ENCODE assay signal across 29 mouse cellular contexts in the genomic region with DNA sequence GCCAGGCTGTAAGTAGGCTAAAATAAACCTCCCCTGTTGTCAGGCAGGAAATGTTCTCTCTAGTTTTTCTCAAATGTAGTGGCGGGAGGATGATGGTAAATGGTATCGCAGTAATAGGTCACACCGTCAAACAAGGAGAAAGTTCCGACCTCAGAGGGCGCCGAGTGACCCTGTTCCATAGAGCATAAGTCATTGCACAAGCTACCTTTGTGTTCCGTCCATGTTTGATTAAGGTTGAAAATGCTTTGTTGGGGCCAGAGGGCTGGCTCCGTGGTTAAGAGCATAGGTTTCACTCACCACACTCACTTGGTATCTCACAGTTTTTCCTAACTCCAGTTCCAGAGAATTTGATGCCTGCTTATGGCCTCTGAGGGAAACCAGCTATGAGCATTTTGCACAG.
"Had no signal": no experiment of that assay in that cellular context is flagged by ENCODE, and none has a peak within 500 bp of the region (broad histone marks: within the 10 kb centered on the region; RNA-seq: fewer than 3 reads in every experiment).

No protein-coding gene starts in this region.

- H3K9ac ChIP-seq: embryonic facial prominence, embryonic 12.5 days; embryonic facial prominence, embryonic 13.5 days; embryonic facial prominence, embryonic 15.5 days; forebrain, embryonic 12.5 days; forebrain, embryonic 13.5 days; forebrain, embryonic 15.5 days; forebrain, postnatal 0 days had no signal

- H3K27ac ChIP-seq: embryonic facial prominence, embryonic 10.5 days; embryonic facial prominence, embryonic 12.5 days; embryonic facial prominence, embryonic 13.5 days; embryonic facial prominence, embryonic 15.5 days; forebrain, embryonic 10.5 days; forebrain, embryonic 12.5 days; forebrain, embryonic 13.5 days; forebrain, embryonic 15.5 days; gastrocnemius, adult 2 months; heart, adult 2 months had no signal

- H3K9me3 ChIP-seq: embryonic facial prominence, embryonic 10.5 days; embryonic facial prominence, embryonic 12.5 days; embryonic facial prominence, embryonic 13.5 days; embryonic facial prominence, embryonic 15.5 days; forebrain, embryonic 10.5 days; forebrain, embryonic 12.5 days; forebrain, embryonic 13.5 days; forebrain, embryonic 15.5 days had no signal

- DNase-seq: cerebellum, adult 2 months; cerebellum, adult 8-10 months; cerebellum, adult 9-10 months; cerebellum, adult 9-11 months; cerebellum, postnatal 10 days; cerebellum, postnatal 14 days; cerebellum, postnatal 25 days; cerebellum, postnatal 36 days; embryo, embryonic 11 days; forebrain, postnatal 0 days; gastrocnemius, adult 2 months; gastrocnemius, postnatal 10 days; gastrocnemius, postnatal 14 days; gastrocnemius, postnatal 25 days; gastrocnemius, postnatal 36 days; heart, adult 11 months; heart, adult 18-20 months; heart, adult 2 months had no signal

- H3K4me3 ChIP-seq: embryonic facial prominence, embryonic 10.5 days; embryonic facial prominence, embryonic 12.5 days; embryonic facial prominence, embryonic 13.5 days; embryonic facial prominence, embryonic 15.5 days; erythroblast, embryonic 14.5 days; forebrain, embryonic 10.5 days; forebrain, embryonic 12.5 days; forebrain, embryonic 13.5 days; forebrain, embryonic 15.5 days; gastrocnemius, adult 2 months; heart, adult 2 months had no signal

- H3K27me3 ChIP-seq: embryonic facial prominence, embryonic 12.5 days; embryonic facial prominence, embryonic 13.5 days; embryonic facial prominence, embryonic 15.5 days; forebrain, embryonic 12.5 days; forebrain, embryonic 13.5 days; forebrain, embryonic 15.5 days had no signal

- H3K36me3 ChIP-seq: embryonic facial prominence, embryonic 10.5 days; embryonic facial prominence, embryonic 12.5 days; embryonic facial prominence, embryonic 13.5 days; embryonic facial prominence, embryonic 15.5 days; forebrain, embryonic 10.5 days; forebrain, embryonic 12.5 days; forebrain, embryonic 15.5 days had no signal

- H3K4me1 ChIP-seq: embryonic facial prominence, embryonic 12.5 days; embryonic facial prominence, embryonic 13.5 days; embryonic facial prominence, embryonic 15.5 days; forebrain, embryonic 10.5 days; forebrain, embryonic 12.5 days; forebrain, embryonic 13.5 days; forebrain, embryonic 15.5 days had no signal

- ATAC-seq: forebrain, embryonic 13.5 days; forebrain, embryonic 14.5 days; forebrain, embryonic 15.5 days; forebrain, embryonic 16.5 days; forebrain, postnatal 0 days had no signal

- H3K4me2 ChIP-seq: embryonic facial prominence, embryonic 12.5 days; embryonic facial prominence, embryonic 13.5 days; embryonic facial prominence, embryonic 15.5 days; forebrain, embryonic 12.5 days; forebrain, embryonic 13.5 days; forebrain, embryonic 15.5 days had no signal
